Mouse (Mus musculus) bone marrow, adult 2 months (tissue): ENCODE results near the gene Rhbdf1.
A peak's percentile ranks its signal among the peaks of the same experiment; 100 is the strongest.

Experiments used
- CTCF ChIP-seq: fragments of 200-500 bp; IDR thresholded peaks from 2 replicates; pipeline ENCODE4 v1.5.1; 2011; ENCODE audit warnings: low read length, control low read depth; ENCODE audit not compliant: control insufficient read depth, insufficient read depth
- POLR2A ChIP-seq: fragments of 200-500 bp; IDR thresholded peaks from 2 replicates; pipeline ENCODE4 v1.6.1; 2011; ENCODE audit warnings: low read depth, mild to moderate bottlenecking, control low read depth, low read length, borderline replicate concordance; ENCODE audit not compliant: control insufficient read depth

DNA sequence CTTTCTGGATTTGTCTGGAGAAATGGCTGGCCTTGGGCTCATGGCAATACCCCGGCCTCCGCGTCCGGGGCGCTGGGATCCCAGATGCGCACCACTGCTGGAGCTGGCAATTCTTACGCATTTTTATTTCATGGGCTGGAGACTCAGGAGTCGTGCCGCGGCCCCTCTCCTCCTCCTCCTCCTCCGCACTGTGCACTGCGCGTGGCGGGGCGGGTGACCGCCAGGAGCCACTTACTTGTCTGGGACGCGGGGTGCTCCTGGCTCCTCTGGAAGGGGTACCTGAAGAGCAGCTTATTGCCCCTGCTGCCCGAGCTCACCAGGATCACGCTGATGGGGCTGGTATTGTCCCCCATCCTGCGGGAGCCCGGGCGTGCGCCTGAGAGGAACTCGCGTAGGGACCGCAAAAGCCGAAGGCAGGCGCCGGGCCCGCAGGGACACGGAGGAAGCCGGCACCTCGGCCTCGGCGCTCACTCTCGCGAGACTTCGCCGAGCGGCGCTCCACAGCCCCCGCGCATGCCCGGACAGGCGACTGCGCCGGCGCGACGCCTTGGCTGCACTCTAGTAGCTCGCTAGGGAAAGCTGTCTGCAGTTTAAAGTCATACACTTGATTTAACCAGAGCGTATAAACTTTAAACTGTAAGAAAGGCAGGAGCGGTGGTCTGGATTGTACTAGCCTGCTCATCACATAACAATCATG lies 45.2 kb upstream of the Rhbdf1 start, which contains the start of gene Nprl3:
- TF ChIP-seq POLR2A (peak; percentile 93; the same call in 1 of the 2 replicates), CTCF (no peak)
